Mouse (Mus musculus): ENCODE measurements around the gene Rfc2. TPM values are rescaled to one million over a fixed set of nuclear protein-coding genes. Genes with fewer than 3 reads are reported as not detected.
A peak's percentile ranks its signal among the peaks of the same experiment; 100 is the strongest.

Gene Rfc2
- polyA plus RNA-seq, 2 experiments: 102 to 180 TPM

- TF ChIP-seq CTCF (IDR thresholded peaks at IDR 0.05; ENCODE audit: low read depth): no peak
- TF ChIP-seq EP300 (IDR thresholded peaks at IDR 0.05; ENCODE audit: low read depth): no peak
- WGBS (ENCODE audit: insufficient replicate concordance): 68% methylated on average over 6 of the region's 6 CpGs
- H3K9ac ChIP-seq (replicated peaks): no peak overlapping the region
- H3K4me2 ChIP-seq (ENCODE audit: low read depth): no peak overlapping the region
- DNase-seq (ENCODE audit: low read depth in 3 of 3, low spot score in 3 of 3) (no peak), ATAC-seq (ENCODE audit: insufficient read depth) (no peak)
- H3K4me3 ChIP-seq (ENCODE audit: insufficient read depth in 1 of 2, low read depth in 2 of 2, low read length in 2 of 2): no peak overlapping the region
- no peak overlapping the region for H3K27ac ChIP-seq
- peaks cover 0 to 13% of the 10 kb centered on the region in 2 experiments; a peak in 2 of 4 replicates for H3K4me1 ChIP-seq (replicated peaks; ENCODE audit: control insufficient read depth in 2 of 2, insufficient read depth in 2 of 2, low read length in 1 of 2)
- no peaks in the 10 kb centered on the region for H3K9me3 ChIP-seq (ENCODE audit: control insufficient read depth, low read length)
- no peaks in the 10 kb centered on the region for H3K27me3 ChIP-seq (ENCODE audit: control insufficient read depth, insufficient read depth, low read length)
- no peaks in the 10 kb centered on the region for H3K36me3 ChIP-seq (replicated peaks; ENCODE audit: control insufficient read depth, insufficient read depth, low read depth)
These were observed 40.3 kb upstream of the Rfc2 start for GRCm38 (mm10) chr5:134540881-134541280.

GRCm38 (mm10) chr5:134541640-134542039, 39.5 kb upstream of the Rfc2 start:
- no peak overlapping the region for H3K4me3 ChIP-seq (ENCODE audit: insufficient read depth in 1 of 2, low read depth in 2 of 2, low read length in 2 of 2)
- TF ChIP-seq EP300 (IDR thresholded peaks at IDR 0.05; ENCODE audit: low read depth) (no peak), CTCF (IDR thresholded peaks at IDR 0.05; ENCODE audit: low read depth) (no peak)
- H3K36me3 ChIP-seq (replicated peaks; ENCODE audit: control insufficient read depth, insufficient read depth, low read depth): no peaks in the 10 kb centered on the region
- peaks cover 0 to 13% of the 10 kb centered on the region in 2 experiments; a peak in 2 of 4 replicates for H3K4me1 ChIP-seq (replicated peaks; ENCODE audit: control insufficient read depth in 2 of 2, insufficient read depth in 2 of 2, low read length in 1 of 2)
- ATAC-seq (ENCODE audit: insufficient read depth) (no peak), DNase-seq (ENCODE audit: low read depth in 3 of 3, low spot score in 3 of 3) (no peak)
- 52% methylated on average over 7 of the region's 7 CpGs for WGBS (ENCODE audit: insufficient replicate concordance)
- no peak overlapping the region for H3K9ac ChIP-seq (replicated peaks)
- H3K4me2 ChIP-seq (ENCODE audit: low read depth): no peak overlapping the region
- no peak overlapping the region for H3K27ac ChIP-seq
- H3K27me3 ChIP-seq (ENCODE audit: control insufficient read depth, insufficient read depth, low read length): no peaks in the 10 kb centered on the region
- H3K9me3 ChIP-seq (ENCODE audit: control insufficient read depth, low read length): no peaks in the 10 kb centered on the region

- WGBS (ENCODE audit: insufficient replicate concordance): 66% methylated on average over 19 of the region's 19 CpGs
- DNase-seq (ENCODE audit: low read depth in 3 of 3, low spot score in 3 of 3): no peak
- Histone ChIP-seq H3K27ac (no peak overlapping the region), H3K27me3 (ENCODE audit: control insufficient read depth, insufficient read depth, low read length) (no peaks in the 10 kb centered on the region), H3K36me3 (replicated peaks; ENCODE audit: control insufficient read depth, insufficient read depth, low read depth) (no peaks in the 10 kb centered on the region), H3K4me1 (replicated peaks; ENCODE audit: control insufficient read depth in 2 of 2, insufficient read depth in 2 of 2, low read length in 1 of 2) (peaks cover 0 to 11% of the 10 kb centered on the region in 2 experiments; a peak in 2 of 4 replicates), H3K4me2 (ENCODE audit: low read depth) (no peak overlapping the region), H3K9ac (replicated peaks) (no peak overlapping the region), H3K4me3 (ENCODE audit: insufficient read depth in 1 of 2, low read depth in 2 of 2, low read length in 2 of 2) (no peak overlapping the region), H3K9me3 (ENCODE audit: control insufficient read depth, low read length) (no peaks in the 10 kb centered on the region)
- TF ChIP-seq CTCF (IDR thresholded peaks at IDR 0.05; ENCODE audit: low read depth) (no peak), EP300 (IDR thresholded peaks at IDR 0.05; ENCODE audit: low read depth) (no peak)
- ATAC-seq (ENCODE audit: insufficient read depth): no peak
These were observed 36.5 kb upstream of the Rfc2 start for GRCm38 (mm10) chr5:134544516-134545241.

GRCm38 (mm10) chr5:134545242-134545629, 35.9 kb upstream of the Rfc2 start:
- no peaks in the 10 kb centered on the region for H3K9me3 ChIP-seq (ENCODE audit: control insufficient read depth, low read length)
- WGBS (ENCODE audit: insufficient replicate concordance): 42% methylated on average over 3 of the region's 3 CpGs
- ATAC-seq (ENCODE audit: insufficient read depth): no peak
- no peak overlapping the region for H3K27ac ChIP-seq
- TF ChIP-seq EP300 (IDR thresholded peaks at IDR 0.05; ENCODE audit: low read depth) (no peak), CTCF (IDR thresholded peaks at IDR 0.05; ENCODE audit: low read depth) (peak; percentile 26; the same call in 1 of the 2 replicates)
- H3K4me3 ChIP-seq (ENCODE audit: insufficient read depth in 1 of 2, low read depth in 2 of 2, low read length in 2 of 2): no peak overlapping the region
- H3K9ac ChIP-seq (replicated peaks): no peak overlapping the region
- no peaks in the 10 kb centered on the region for H3K27me3 ChIP-seq (ENCODE audit: control insufficient read depth, insufficient read depth, low read length)
- H3K4me1 ChIP-seq (replicated peaks; ENCODE audit: control insufficient read depth in 2 of 2, insufficient read depth in 2 of 2, low read length in 1 of 2): peaks cover 0 to 7% of the 10 kb centered on the region in 2 experiments; a peak in 2 of 4 replicates
- H3K4me2 ChIP-seq (ENCODE audit: low read depth): no peak overlapping the region
- no peaks in the 10 kb centered on the region for H3K36me3 ChIP-seq (replicated peaks; ENCODE audit: control insufficient read depth, insufficient read depth, low read depth)
- no peak for DNase-seq (ENCODE audit: low read depth in 3 of 3, low spot score in 3 of 3)

- H3K9ac ChIP-seq (replicated peaks): no peak overlapping the region
- DNase-seq (ENCODE audit: low read depth in 3 of 3, low spot score in 3 of 3) (no peak), ATAC-seq (ENCODE audit: insufficient read depth) (no peak)
- H3K36me3 ChIP-seq (replicated peaks; ENCODE audit: control insufficient read depth, insufficient read depth, low read depth): no peaks in the 10 kb centered on the region
- H3K27ac ChIP-seq: no peak overlapping the region
- WGBS (ENCODE audit: insufficient replicate concordance): 62% methylated on average over 7 of the region's 7 CpGs
- peaks cover 2% of the 10 kb centered on the region; the same call in 1 of the 2 replicates for H3K27me3 ChIP-seq (ENCODE audit: control insufficient read depth, insufficient read depth, low read length)
- no peak overlapping the region for H3K4me3 ChIP-seq (ENCODE audit: insufficient read depth in 1 of 2, low read depth in 2 of 2, low read length in 2 of 2)
- no peak for TF ChIP-seq CTCF (IDR thresholded peaks at IDR 0.05; ENCODE audit: low read depth)
- no peak for TF ChIP-seq EP300 (IDR thresholded peaks at IDR 0.05; ENCODE audit: low read depth)
- H3K4me1 ChIP-seq (replicated peaks; ENCODE audit: control insufficient read depth in 2 of 2, insufficient read depth in 2 of 2, low read length in 1 of 2): peaks cover 0 to 5% of the 10 kb centered on the region in 2 experiments; a peak in 2 of 4 replicates
- no peak overlapping the region for H3K4me2 ChIP-seq (ENCODE audit: low read depth)
- no peaks in the 10 kb centered on the region for H3K9me3 ChIP-seq (ENCODE audit: control insufficient read depth, low read length)
These were observed 34.4 kb upstream of the Rfc2 start for GRCm38 (mm10) chr5:134546790-134547189.

Data from liver, embryonic 14.5 days (tissue).